Mouse (Mus musculus) mature B cell (primary cell): ENCODE data around the gene Sh2d6.
"Not testable (repeated sequence)": the region's sequence is repeated elsewhere in the genome, so short reads cannot be mapped to it uniquely, and the experiment has no call there.

Experiments
- in situ Hi-C: fragments of 300-500 bp; cut with MboI; formaldehyde crosslinking; loops from 2 replicates; pipeline ENCODE4 v1.14.3; 2019

Gene Sh2d6

GRCm38 (mm10) chr6:72537998-72538500, 16.5 kb upstream of the Sh2d6 start:
- in situ Hi-C loops, result no loop called here

GRCm38 (mm10) chr6:72535165-72535564, 13.7 kb upstream of the Sh2d6 start:
- in situ Hi-C loops, result no loop called here

GRCm38 (mm10) chr6:72534035-72534809, 12.7 kb upstream of the Sh2d6 start:
- in situ Hi-C loops, result no loop called here

- in situ Hi-C loops, result not testable (repeated sequence)
Measured at GRCm38 (mm10) chr6:72533555-72533954, 12.0 kb upstream of the Sh2d6 start.

- in situ Hi-C loops, result no loop called here
Measured at GRCm38 (mm10) chr6:72532580-72532979, 11.1 kb upstream of the Sh2d6 start.

GRCm38 (mm10) chr6:72528410-72529151, 7.1 kb upstream of the Sh2d6 start:
- in situ Hi-C loops, result no loop called here

GRCm38 (mm10) chr6:72527070-72527469, 5.6 kb upstream of the Sh2d6 start:
- in situ Hi-C loops, result no loop called here

- in situ Hi-C loops, result no loop called here
Measured at GRCm38 (mm10) chr6:72524160-72524559, 2.7 kb upstream of the Sh2d6 start.

GRCm38 (mm10) chr6:72523222-72523621, 1.7 kb upstream of the Sh2d6 start:
- in situ Hi-C loops, result no loop called here

- in situ Hi-C loops, result no loop called here
Measured at GRCm38 (mm10) chr6:72522288-72522687, 781 bp upstream of the Sh2d6 start.

- in situ Hi-C loops, result no loop called here
Measured at GRCm38 (mm10) chr6:72520904-72521303, 603 bp downstream of the Sh2d6 start.

- in situ Hi-C loops, result no loop called here
Measured at GRCm38 (mm10) chr6:72519892-72520663, 1.4 kb downstream of the Sh2d6 start.

GRCm38 (mm10) chr6:72519303-72519702, 2.2 kb downstream of the Sh2d6 start:
- in situ Hi-C loops, result no loop called here

GRCm38 (mm10) chr6:72518842-72519241, 2.7 kb downstream of the Sh2d6 start:
- in situ Hi-C loops, result no loop called here

GRCm38 (mm10) chr6:72515644-72516043, 5.9 kb downstream of the Sh2d6 start:
- in situ Hi-C loops, result no loop called here

GRCm38 (mm10) chr6:72513071-72513440, 8.5 kb downstream of the Sh2d6 start:
- in situ Hi-C loops, result no loop called here

- in situ Hi-C loops, result no loop called here
Measured at GRCm38 (mm10) chr6:72512386-72513070, 9.0 kb downstream of the Sh2d6 start.

GRCm38 (mm10) chr6:72510686-72511421, 10.7 kb downstream of the Sh2d6 start:
- in situ Hi-C loops, result no loop called here

GRCm38 (mm10) chr6:72509872-72510435, 11.6 kb downstream of the Sh2d6 start:
- in situ Hi-C loops, result no loop called here

GRCm38 (mm10) chr6:72508596-72508995, 12.9 kb downstream of the Sh2d6 start:
- in situ Hi-C loops, result no loop called here

- in situ Hi-C loops, result no loop called here
Measured at GRCm38 (mm10) chr6:72506104-72506503, 15.4 kb downstream of the Sh2d6 start.
